Mouse (Mus musculus) heart, postnatal 0 days (tissue): ENCODE data around the gene Klk1. TPM values are rescaled to one million over a fixed set of nuclear protein-coding genes. Genes with fewer than 3 reads are reported as not detected.

Experiments used
- ATAC-seq: fragments of 200-750 bp; cut with Nextera tagmentation; 2 replicates; pipeline ENCODE4 v1.8.0; 2017; ENCODE audit warnings: low read depth, moderate number of reproducible peaks, moderate library complexity; ENCODE audit not compliant: insufficient read depth
- DNase-seq: peaks from one replicate; pipeline ENCODE4 v3.0.0-alpha.2; 2016; ENCODE audit warnings: low spot score
- H3K27ac ChIP-seq: fragments of 300-500 bp; sonication (generic); 2 replicates; pipeline ENCODE4 v1.5.1; 2014; ENCODE audit warnings: low read depth, mild to moderate bottlenecking
- H3K27me3 ChIP-seq: fragments of 300-500 bp; sonication (generic); 2 replicates; pipeline ENCODE4 v1.6.1; 2014; ENCODE audit warnings: low read length, mixed read lengths; ENCODE audit not compliant: control insufficient read depth, insufficient read depth
- H3K36me3 ChIP-seq: fragments of 300-500 bp; sonication (generic); replicated peaks from 2 replicates; pipeline ENCODE4 v1.6.1; 2014; ENCODE audit warnings: low read length, mixed read lengths; ENCODE audit not compliant: control insufficient read depth, insufficient read depth
- H3K4me1 ChIP-seq: fragments of 300-500 bp; sonication (generic); 2 replicates; pipeline ENCODE4 v1.6.1; 2014; ENCODE audit warnings: antibody characterized with exemption; ENCODE audit not compliant: control insufficient read depth, insufficient read depth
- H3K4me2 ChIP-seq: fragments of 300-500 bp; sonication (generic); 2 replicates; pipeline ENCODE4 v1.6.1; 2014; ENCODE audit warnings: low read depth, mild to moderate bottlenecking, low read length, moderate library complexity
- H3K4me3 ChIP-seq: fragments of 300-500 bp; sonication (generic); 2 replicates; pipeline ENCODE4 v1.5.1; 2014; ENCODE audit warnings: low read depth, low read length
- H3K9ac ChIP-seq: fragments of 300-500 bp; sonication (generic); replicated peaks from 2 replicates; pipeline ENCODE4 v1.6.1; 2014; ENCODE audit warnings: low read depth, low read length, mixed read lengths
- H3K9me3 ChIP-seq: fragments of 300-500 bp; sonication (generic); replicated peaks from 2 replicates; pipeline ENCODE4 v1.6.1; 2016; ENCODE audit warnings: low read length; ENCODE audit not compliant: control insufficient read depth
- CTCF ChIP-seq: IDR thresholded peaks from 2 replicates; pipeline ENCODE4 v1.5.1; 2016; ENCODE audit warnings: antibody characterized with exemption, control low read depth, low read depth
- EP300 ChIP-seq: IDR thresholded peaks from 2 replicates; pipeline ENCODE4 v1.6.1; 2016; ENCODE audit warnings: antibody characterized with exemption, low read depth
- WGBS: fragments of 180-500 bp; shearing (Covaris S2); extraction: QIAGEN DNeasy Blood & Tissue Kit; methylation state at CpG from one replicate; pipeline ENCODE4 v1.1.7; 2014; 5-methylcytosine and 5-hydroxymethylcytosine counted together
- polyA plus RNA-seq: library from polyadenylated mRNA; unstranded; fragments of >200 nt; fragmentation: Nextera tagmentation; extraction: Ambion mirVana; gene quantifications from 2 replicates; pipeline ENCODE4 v1.2.1, GENCODE M21; 2015
- total RNA-seq: library from RNA; depleted of rRNA; stranded (reverse); fragments of >200 nt; gene quantifications from 2 replicates; pipeline ENCODE4 v1.2.3, GENCODE M21; 2014; ENCODE audit warnings: low replicate concordance

The Klk1 gene
- total and polyA plus RNA-seq, 2 experiments from 2014 or later: not detected

DNA sequence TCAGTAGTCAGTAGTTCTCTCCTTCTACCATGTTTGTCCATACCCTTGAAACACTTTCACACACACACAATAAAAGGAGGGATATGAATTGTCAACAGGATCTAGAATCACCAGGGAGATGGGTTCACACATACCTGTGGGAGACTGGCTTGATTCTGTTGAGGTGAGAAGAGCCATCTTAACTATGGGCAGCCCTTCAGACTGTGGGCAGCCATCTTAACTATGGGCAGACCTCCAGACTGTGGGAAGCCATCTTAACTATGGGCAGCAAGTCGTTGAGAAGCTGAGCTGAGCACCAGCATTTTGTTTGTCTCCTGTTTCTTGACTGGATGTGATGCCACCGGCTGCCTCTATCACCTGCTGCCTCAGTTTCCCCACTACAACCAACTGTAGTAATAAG is 46.1 kb downstream of the Klk1 start:
- TF ChIP-seq EP300 (no peak), CTCF (no peak)
- Histone ChIP-seq H3K4me2 (no peak overlapping the region), H3K36me3 (no peaks in the 10 kb centered on the region), H3K9me3 (no peaks in the 10 kb centered on the region), H3K27ac (no peak overlapping the region), H3K4me1 (no peaks in the 10 kb centered on the region), H3K27me3 (peaks cover 19% of the 10 kb centered on the region; the same call in 1 of the 2 replicates), H3K9ac (no peak overlapping the region), H3K4me3 (no peak overlapping the region)
- WGBS: 64% methylated on average over 2 of the region's 2 CpGs
- ATAC-seq: no peak
- DNase-seq: no peak

DNA sequence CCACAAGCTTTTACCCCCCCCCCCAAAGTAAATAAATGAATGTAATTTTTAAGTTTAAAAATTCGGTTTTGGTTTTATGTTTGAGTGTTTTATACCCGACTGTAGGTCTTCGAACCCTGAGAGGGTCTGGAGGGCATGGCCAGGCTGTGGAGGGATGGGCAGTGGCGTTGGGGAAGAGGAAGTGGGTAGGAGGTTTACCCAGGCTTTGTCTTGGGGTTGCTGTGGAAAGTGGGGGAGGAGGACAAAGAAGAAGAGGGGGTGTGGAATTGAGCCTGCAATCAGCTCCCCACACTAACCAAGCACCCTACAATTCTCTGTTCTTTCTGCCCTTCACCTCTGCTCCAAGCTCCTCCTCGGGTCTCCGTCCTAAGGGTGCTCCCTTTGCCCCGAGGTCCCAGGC is 47.4 kb downstream of the Klk1 start:
- Histone ChIP-seq H3K27me3 (peaks cover 19% of the 10 kb centered on the region; the same call in 1 of the 2 replicates), H3K9me3 (no peaks in the 10 kb centered on the region), H3K4me3 (no peak overlapping the region), H3K36me3 (no peaks in the 10 kb centered on the region), H3K4me2 (no peak overlapping the region), H3K9ac (no peak overlapping the region), H3K27ac (no peak overlapping the region), H3K4me1 (no peaks in the 10 kb centered on the region)
- ATAC-seq (no peak), DNase-seq (no peak)
- 83% methylated on average over 7 of the region's 7 CpGs for WGBS
- TF ChIP-seq EP300: no peak
- no peak for TF ChIP-seq CTCF

DNA sequence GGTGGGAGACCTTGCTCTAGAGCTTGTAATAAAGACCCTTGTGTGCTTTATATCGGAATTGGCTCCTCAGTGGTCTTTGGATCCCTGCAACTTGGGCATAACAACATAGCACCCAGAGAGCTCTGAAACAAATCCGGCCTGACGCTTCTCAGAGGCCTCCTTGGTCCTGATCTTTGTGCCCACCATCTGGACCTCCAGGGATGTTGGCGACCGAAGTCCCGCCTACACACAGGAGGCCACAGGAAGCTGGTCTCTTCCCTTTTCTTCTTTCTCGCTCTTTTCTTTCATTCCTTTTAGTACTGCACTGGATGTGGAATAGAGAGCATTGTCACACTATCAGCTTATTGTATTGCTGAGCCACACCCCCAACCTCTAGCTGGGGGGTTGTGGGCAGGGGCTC is 48.3 kb downstream of the Klk1 start:
- Histone ChIP-seq H3K36me3 (no peaks in the 10 kb centered on the region), H3K9me3 (no peaks in the 10 kb centered on the region), H3K27me3 (0 out of 2 replicates have a peak, but pooled peaks cover 15% of the 10 kb centered on the region), H3K9ac (no peak overlapping the region), H3K27ac (no peak overlapping the region), H3K4me1 (no peaks in the 10 kb centered on the region), H3K4me3 (no peak overlapping the region), H3K4me2 (no peak overlapping the region)
- 56% methylated on average over 7 of the region's 7 CpGs for WGBS
- ATAC-seq (no peak), DNase-seq (no peak)
- TF ChIP-seq EP300 (no peak), CTCF (no peak)

DNA sequence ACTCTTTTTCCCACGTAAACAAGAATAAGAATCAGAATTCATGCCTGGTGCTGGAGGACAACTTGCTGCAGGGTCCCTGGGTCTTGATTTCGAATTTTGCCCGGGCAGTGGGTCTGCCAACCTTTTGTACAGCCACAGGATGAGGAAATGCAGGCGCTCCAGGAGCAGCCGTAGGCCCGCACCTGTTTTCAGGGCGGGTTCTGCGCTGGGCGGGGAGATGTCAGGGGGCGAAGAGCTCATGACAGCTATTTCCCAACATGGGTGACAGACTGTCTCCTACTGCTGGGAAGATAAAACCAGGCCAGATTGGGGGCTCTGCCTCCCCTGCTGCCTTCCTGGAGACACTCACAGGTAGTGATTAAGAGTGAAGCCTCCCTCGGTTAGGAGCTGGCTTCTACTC is 48.9 kb downstream of the Klk1 start:
- Histone ChIP-seq H3K36me3 (no peaks in the 10 kb centered on the region), H3K27me3 (0 out of 2 replicates have a peak, but pooled peaks cover 15% of the 10 kb centered on the region), H3K27ac (no peak overlapping the region), H3K9me3 (no peaks in the 10 kb centered on the region), H3K9ac (no peak overlapping the region), H3K4me1 (no peaks in the 10 kb centered on the region), H3K4me3 (no peak overlapping the region), H3K4me2 (no peak overlapping the region)
- ATAC-seq (no peak), DNase-seq (no peak)
- 22% methylated on average over 11 of the region's 11 CpGs for WGBS
- no peak for TF ChIP-seq CTCF
- TF ChIP-seq EP300: no peak

DNA sequence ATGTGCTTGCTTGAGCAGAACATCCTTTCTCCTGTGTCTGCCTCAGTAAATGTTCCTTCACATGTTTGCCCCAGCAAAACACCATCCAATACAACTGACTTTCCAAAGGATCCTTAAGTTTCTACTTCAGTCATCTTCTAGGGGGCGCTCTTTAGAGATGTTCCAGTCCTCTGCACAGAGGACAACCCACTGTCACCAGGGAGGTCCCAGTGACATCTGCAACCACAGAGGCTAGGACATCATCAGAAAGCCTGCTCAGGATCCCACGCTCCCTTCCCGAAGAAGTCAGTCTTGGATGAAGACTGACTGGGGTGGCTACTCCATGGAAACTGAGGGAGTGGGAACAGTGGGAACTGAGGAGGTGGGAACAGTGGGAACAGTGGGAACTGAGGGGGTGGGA is 50.4 kb downstream of the Klk1 start:
- no peak overlapping the region for H3K4me2 ChIP-seq
- no peak overlapping the region for H3K9ac ChIP-seq
- H3K36me3 ChIP-seq: no peaks in the 10 kb centered on the region
- ATAC-seq (no peak), DNase-seq (no peak)
- H3K4me3 ChIP-seq: no peak overlapping the region
- WGBS: 73% methylated on average over 3 of the region's 3 CpGs
- TF ChIP-seq CTCF: no peak
- no peak for TF ChIP-seq EP300
- H3K4me1 ChIP-seq: no peaks in the 10 kb centered on the region
- H3K27me3 ChIP-seq: 0 out of 2 replicates have a peak, but pooled peaks cover 15% of the 10 kb centered on the region
- H3K9me3 ChIP-seq: no peaks in the 10 kb centered on the region
- no peak overlapping the region for H3K27ac ChIP-seq
